Mouse (Mus musculus): ENCODE measurements at regions not wholly inside any gene's neighbourhood (a gene's known extent, or its start where the extent isn't known, plus 50 kb on each side); places are given as distances from the start of the nearest gene placed in this dataset.

- Histone ChIP-seq H3K4me3 (replicated peaks; ENCODE audit: extremely low read depth, low read depth, low read length) (no peak overlapping the region), H3K4me1 (ENCODE audit: control insufficient read depth, insufficient read depth, low read length) (no peaks in the 10 kb centered on the region)
- WGBS: 86% methylated on average over 11 of the region's 11 CpGs
- TF ChIP-seq POLR2A (IDR thresholded peaks at IDR 0.05; ENCODE audit: borderline replicate concordance, extremely low read depth, low read depth, low read length) (no peak), CTCF (IDR thresholded peaks at IDR 0.05; ENCODE audit: insufficient read depth, low read length) (no peak)
- DNase-seq: no peak
These were observed 152.8 kb downstream of the Klf5 start for GRCm38 (mm10) chr14:99451110-99451795.

GRCm38 (mm10) chr14:99453916-99454315 is 155.4 kb downstream of the Klf5 start:
- TF ChIP-seq CTCF (IDR thresholded peaks at IDR 0.05; ENCODE audit: insufficient read depth, low read length): no peak
- no peak for DNase-seq
- H3K4me3 ChIP-seq (replicated peaks; ENCODE audit: extremely low read depth, low read depth, low read length): no peak overlapping the region
- no peaks in the 10 kb centered on the region for H3K4me1 ChIP-seq (ENCODE audit: control insufficient read depth, insufficient read depth, low read length)
- WGBS: 77% methylated on average over 12 of the region's 12 CpGs

- DNase-seq: no peak
- WGBS: 88% methylated on average over 10 of the region's 10 CpGs
- Histone ChIP-seq H3K4me1 (ENCODE audit: control insufficient read depth, insufficient read depth, low read length) (no peaks in the 10 kb centered on the region), H3K4me3 (replicated peaks; ENCODE audit: extremely low read depth, low read depth, low read length) (no peak overlapping the region)
- TF ChIP-seq POLR2A (IDR thresholded peaks at IDR 0.05; ENCODE audit: borderline replicate concordance, extremely low read depth, low read depth, low read length): no peak
These were observed 158.1 kb downstream of the Klf5 start for GRCm38 (mm10) chr14:99456555-99456954.

- no peak overlapping the region for H3K4me3 ChIP-seq (replicated peaks; ENCODE audit: extremely low read depth, low read depth, low read length)
- DNase-seq: no peak
- H3K4me1 ChIP-seq (ENCODE audit: control insufficient read depth, insufficient read depth, low read length): no peaks in the 10 kb centered on the region
- TF ChIP-seq CTCF (IDR thresholded peaks at IDR 0.05; ENCODE audit: insufficient read depth, low read length) (no peak), POLR2A (IDR thresholded peaks at IDR 0.05; ENCODE audit: borderline replicate concordance, extremely low read depth, low read depth, low read length) (no peak)
- 78% methylated on average over 6 of the region's 6 CpGs for WGBS
These were observed 159.1 kb downstream of the Klf5 start for GRCm38 (mm10) chr14:99457573-99457972.

- WGBS: 80% methylated on average over 2 of the region's 2 CpGs
- TF ChIP-seq CTCF (IDR thresholded peaks at IDR 0.05; ENCODE audit: insufficient read depth, low read length): no peak
- no peak for TF ChIP-seq POLR2A (IDR thresholded peaks at IDR 0.05; ENCODE audit: borderline replicate concordance, extremely low read depth, low read depth, low read length)
- no peak for DNase-seq
- H3K4me1 ChIP-seq (ENCODE audit: control insufficient read depth, insufficient read depth, low read length): no peaks in the 10 kb centered on the region
- no peak overlapping the region for H3K4me3 ChIP-seq (replicated peaks; ENCODE audit: extremely low read depth, low read depth, low read length)
These were observed 173.6 kb downstream of the Klf5 start for GRCm38 (mm10) chr14:99472111-99472510.

- TF ChIP-seq POLR2A (IDR thresholded peaks at IDR 0.05; ENCODE audit: borderline replicate concordance, extremely low read depth, low read depth, low read length) (no peak), CTCF (IDR thresholded peaks at IDR 0.05; ENCODE audit: insufficient read depth, low read length) (no peak)
- 67% methylated on average over 8 of the region's 8 CpGs for WGBS
- DNase-seq: no peak
- no peak overlapping the region for H3K4me3 ChIP-seq (replicated peaks; ENCODE audit: extremely low read depth, low read depth, low read length)
- no peaks in the 10 kb centered on the region for H3K4me1 ChIP-seq (ENCODE audit: control insufficient read depth, insufficient read depth, low read length)
These were observed 176.8 kb downstream of the Klf5 start for GRCm38 (mm10) chr14:99475271-99475670.

- Histone ChIP-seq H3K4me1 (ENCODE audit: control insufficient read depth, insufficient read depth, low read length) (no peaks in the 10 kb centered on the region), H3K4me3 (replicated peaks; ENCODE audit: extremely low read depth, low read depth, low read length) (no peak overlapping the region)
- no peak for DNase-seq
- TF ChIP-seq CTCF (IDR thresholded peaks at IDR 0.05; ENCODE audit: insufficient read depth, low read length): no peak
- TF ChIP-seq POLR2A (IDR thresholded peaks at IDR 0.05; ENCODE audit: borderline replicate concordance, extremely low read depth, low read depth, low read length): no peak
- WGBS: 60% methylated on average over 10 of the region's 10 CpGs
These were observed 182.0 kb downstream of the Klf5 start for GRCm38 (mm10) chr14:99480325-99481077.

- DNase-seq: no peak
- WGBS: 54% methylated on average over 6 of the region's 6 CpGs
- TF ChIP-seq POLR2A (IDR thresholded peaks at IDR 0.05; ENCODE audit: borderline replicate concordance, extremely low read depth, low read depth, low read length) (no peak), CTCF (IDR thresholded peaks at IDR 0.05; ENCODE audit: insufficient read depth, low read length) (no peak)
- Histone ChIP-seq H3K4me3 (replicated peaks; ENCODE audit: extremely low read depth, low read depth, low read length) (no peak overlapping the region), H3K4me1 (ENCODE audit: control insufficient read depth, insufficient read depth, low read length) (no peaks in the 10 kb centered on the region)
These were observed 189.5 kb downstream of the Klf5 start for GRCm38 (mm10) chr14:99487981-99488380.

GRCm38 (mm10) chr14:99493197-99493596 is 194.7 kb downstream of the Klf5 start:
- no peaks in the 10 kb centered on the region for H3K4me1 ChIP-seq (ENCODE audit: control insufficient read depth, insufficient read depth, low read length)
- H3K4me3 ChIP-seq (replicated peaks; ENCODE audit: extremely low read depth, low read depth, low read length): no peak overlapping the region
- WGBS: 80% methylated on average over 4 of the region's 4 CpGs
- TF ChIP-seq POLR2A (IDR thresholded peaks at IDR 0.05; ENCODE audit: borderline replicate concordance, extremely low read depth, low read depth, low read length) (no peak), CTCF (IDR thresholded peaks at IDR 0.05; ENCODE audit: insufficient read depth, low read length) (no peak)
- no peak for DNase-seq

GRCm38 (mm10) chr14:99493659-99494058 is 195.2 kb downstream of the Klf5 start:
- TF ChIP-seq CTCF (IDR thresholded peaks at IDR 0.05; ENCODE audit: insufficient read depth, low read length): no peak
- no peak for TF ChIP-seq POLR2A (IDR thresholded peaks at IDR 0.05; ENCODE audit: borderline replicate concordance, extremely low read depth, low read depth, low read length)
- DNase-seq: no peak
- 87% methylated on average over 6 of the region's 6 CpGs for WGBS
- no peak overlapping the region for H3K4me3 ChIP-seq (replicated peaks; ENCODE audit: extremely low read depth, low read depth, low read length)
- no peaks in the 10 kb centered on the region for H3K4me1 ChIP-seq (ENCODE audit: control insufficient read depth, insufficient read depth, low read length)

All from lung, adult 2 months (tissue).